Mouse (Mus musculus) neural tube, embryonic 15.5 days (tissue): ENCODE data around the gene Csf1. TPM values are rescaled to one million over a fixed set of nuclear protein-coding genes. Genes with fewer than 3 reads are reported as not detected.

ENCODE experiments used
- ATAC-seq: fragments of 200-750 bp; cut with Nextera tagmentation; 2 replicates; pipeline ENCODE4 v1.8.0; 2017; ENCODE audit warnings: mild to moderate bottlenecking, moderate TSS enrichment, moderate library complexity; ENCODE audit not compliant: low FRiP score
- H3K27ac ChIP-seq: fragments of 300-500 bp; sonication (generic); replicated peaks from 2 replicates; pipeline ENCODE4 v1.5.1; 2015; ENCODE audit warnings: mild to moderate bottlenecking, inconsistent platforms
- H3K27me3 ChIP-seq: fragments of 300-500 bp; sonication (generic); replicated peaks from 2 replicates; pipeline ENCODE4 v1.6.1; 2015; ENCODE audit warnings: inconsistent platforms
- H3K36me3 ChIP-seq: fragments of 300-500 bp; sonication (generic); 2 replicates; pipeline ENCODE4 v1.6.1; 2015; ENCODE audit warnings: inconsistent platforms
- H3K4me1 ChIP-seq: fragments of 300-500 bp; sonication (generic); 2 replicates; pipeline ENCODE4 v1.6.1; 2015; ENCODE audit warnings: inconsistent platforms
- H3K4me2 ChIP-seq: fragments of 300-500 bp; sonication (generic); 2 replicates; pipeline ENCODE4 v1.6.1; 2015; ENCODE audit warnings: inconsistent platforms, mild to moderate bottlenecking, moderate library complexity
- H3K4me3 ChIP-seq: fragments of 300-500 bp; sonication (generic); replicated peaks from 2 replicates; pipeline ENCODE4 v1.5.1; 2015; ENCODE audit warnings: mild to moderate bottlenecking, inconsistent platforms
- H3K9ac ChIP-seq: fragments of 300-500 bp; sonication (generic); replicated peaks from 2 replicates; pipeline ENCODE4 v1.6.1; 2015; ENCODE audit warnings: mild to moderate bottlenecking, inconsistent platforms
- H3K9me3 ChIP-seq: fragments of 300-500 bp; sonication (generic); replicated peaks from 2 replicates; pipeline ENCODE4 v1.6.1; 2016; ENCODE audit warnings: inconsistent platforms
- WGBS: fragments of 180-500 bp; shearing (Covaris S2); methylation state at CpG from one replicate; pipeline ENCODE4 v1.1.7; 2015; ENCODE audit warnings: mixed read lengths; 5-methylcytosine and 5-hydroxymethylcytosine counted together
- polyA plus RNA-seq: library from polyadenylated mRNA; unstranded; fragments of >200 nt; fragmentation: Nextera tagmentation; extraction: Ambion mirVana; gene quantifications from 2 replicates; pipeline ENCODE4 v1.2.1, GENCODE M21; 2015

Gene Csf1
- polyA plus RNA-seq, 1 experiment from 2014 or later = 7.8 TPM

DNA sequence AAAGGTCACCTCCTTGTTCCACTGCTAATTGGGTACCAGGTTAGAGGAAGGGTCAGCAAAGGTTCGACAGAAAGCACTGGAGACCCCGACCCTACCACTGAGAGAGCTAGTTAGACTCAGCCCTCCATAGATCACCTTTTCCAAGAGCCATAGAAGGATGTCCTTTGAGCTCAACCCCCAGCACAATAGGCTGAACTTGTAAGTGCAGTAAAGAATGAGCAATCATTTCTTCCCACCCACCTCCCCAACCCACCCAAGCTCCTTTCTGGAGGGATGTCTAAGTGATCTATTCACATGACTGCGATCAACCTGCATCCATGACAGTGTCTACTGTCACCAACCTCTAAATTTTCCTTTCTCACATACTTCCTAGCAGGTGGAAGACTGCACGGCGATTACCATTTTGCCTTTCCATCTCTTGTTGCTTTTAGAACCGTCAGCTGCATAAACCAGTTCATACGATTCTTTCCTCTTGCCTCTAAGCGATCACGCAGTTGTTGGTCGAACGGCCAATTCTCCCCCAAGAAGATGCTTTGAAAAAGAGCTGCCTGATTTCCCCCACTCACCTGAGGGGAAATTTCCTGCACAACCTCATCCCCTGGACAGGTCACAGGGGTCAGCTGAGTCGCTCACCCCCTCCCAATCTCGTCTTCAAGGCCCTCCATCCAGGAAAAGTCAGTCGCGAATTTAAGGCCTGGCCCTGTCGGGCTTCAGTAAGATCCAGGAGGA, 64.9 kb downstream of the Csf1 start:
- Histone ChIP-seq H3K9me3 (no peaks in the 10 kb centered on the region), H3K4me2 (peak overlapping the region; percentile 77), H3K9ac (peak overlapping the region; percentile 97), H3K27ac (peak overlapping the region; percentile 94), H3K4me3 (peak overlapping the region; percentile 88), H3K4me1 (peaks cover 52% of the 10 kb centered on the region), H3K36me3 (no peaks in the 10 kb centered on the region), H3K27me3 (no peaks in the 10 kb centered on the region)
- WGBS = 2% methylated on average over 16 of the region's 16 CpGs
- no peak for ATAC-seq

DNA sequence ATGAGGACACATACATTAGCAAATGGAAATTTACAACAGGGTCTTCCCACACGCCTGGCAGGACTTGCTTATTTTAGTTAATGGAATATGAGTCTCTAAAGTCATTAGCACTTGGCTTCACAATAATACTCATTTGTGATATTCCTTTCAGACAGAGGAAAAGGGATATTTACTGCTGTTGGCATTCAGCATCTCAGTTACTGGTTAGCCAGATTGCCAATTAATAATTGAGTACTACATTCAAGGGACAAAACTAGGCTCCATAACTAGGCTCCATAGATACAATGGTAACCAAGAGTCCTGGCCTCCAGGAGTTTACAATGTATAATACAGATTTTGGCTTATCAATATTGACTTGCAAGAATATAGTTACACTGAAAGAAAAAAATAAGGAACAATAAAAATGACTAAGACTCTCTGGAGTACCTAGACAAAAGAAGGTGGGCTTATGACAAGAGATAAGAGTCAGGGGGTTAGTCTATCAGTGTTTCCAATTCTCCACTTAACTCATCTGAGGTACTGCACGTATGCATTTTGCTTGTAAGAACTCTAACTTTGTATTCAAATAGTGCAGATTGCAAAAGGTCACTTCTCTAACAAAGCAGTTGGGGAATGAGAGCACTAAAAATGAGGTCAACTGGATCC, 65.9 kb downstream of the Csf1 start:
- Histone ChIP-seq H3K27me3 (no peaks in the 10 kb centered on the region), H3K4me1 (peaks cover 61% of the 10 kb centered on the region), H3K9ac (peak overlapping the region; percentile 97; the same call in 1 of the 2 replicates), H3K36me3 (no peaks in the 10 kb centered on the region), H3K4me2 (peak overlapping the region; percentile 77), H3K4me3 (peak overlapping the region; percentile 88), H3K27ac (no peak overlapping the region), H3K9me3 (no peaks in the 10 kb centered on the region)
- no peak for ATAC-seq
- 48% methylated on average over 2 of the region's 2 CpGs for WGBS

Other genes starting within 250 kb of the Csf1 start
- gene Slc6a17, start 242.5 kb downstream of the Csf1 start, polyA plus RNA-seq = 13.9 and 16.9 TPM in 2 replicates
- not detected in 2 replicates for gene Ubl4b, start 205.4 kb downstream of the Csf1 start, polyA plus RNA-seq
- 0.09 TPM in 1 of 2 replicates, not detected in the other for gene Alx3, start 165.4 kb downstream of the Csf1 start, polyA plus RNA-seq
- not detected in 2 replicates for gene Gm10961, start 129.1 kb downstream of the Csf1 start, polyA plus RNA-seq
- gene Strip1, start 128.8 kb downstream of the Csf1 start, polyA plus RNA-seq = 118 and 138 TPM in 2 replicates
- 108 and 110 TPM in 2 replicates for gene Ahcyl1, start 63.9 kb downstream of the Csf1 start, polyA plus RNA-seq
- gene Eps8l3, start 116.8 kb upstream of the Csf1 start, polyA plus RNA-seq = 6.3 TPM in 1 of 2 replicates, not detected in the other
- gene Gstm5, start 135.4 kb upstream of the Csf1 start, polyA plus RNA-seq = 222 and 263 TPM in 2 replicates
- 42.2 and 50.6 TPM in 2 replicates for gene Gstm7, start 171.3 kb upstream of the Csf1 start, polyA plus RNA-seq
- gene Gstm6, start 183.3 kb upstream of the Csf1 start, polyA plus RNA-seq = 9.0 and 10.6 TPM in 2 replicates
- 2.7 TPM in 1 of 2 replicates, not detected in the other for gene Gstm3, start 208.8 kb upstream of the Csf1 start, polyA plus RNA-seq
- gene Gstm2, start 226.0 kb upstream of the Csf1 start, polyA plus RNA-seq = 7.4 and 23.4 TPM in 2 replicates